Mouse (Mus musculus) forebrain, embryonic 16.5 days (tissue): ENCODE measurements around the gene Zdhhc21. TPM values are rescaled to one million over a fixed set of nuclear protein-coding genes. Genes with fewer than 3 reads are reported as not detected.

Experiments
- ATAC-seq: fragments of 200-750 bp; cut with Nextera tagmentation; 2 replicates; pipeline ENCODE4 v1.8.0; 2017; ENCODE audit warnings: mild to moderate bottlenecking, moderate library complexity
- H3K27ac ChIP-seq: fragments of 300-500 bp; sonication (generic); 2 replicates; pipeline ENCODE4 v1.5.1; 2014; ENCODE audit warnings: low read length, control low read depth
- H3K27me3 ChIP-seq: fragments of 300-500 bp; sonication (generic); replicated peaks from 2 replicates; pipeline ENCODE4 v1.6.1; 2014; ENCODE audit warnings: low read length; ENCODE audit not compliant: control insufficient read depth, insufficient read depth
- H3K36me3 ChIP-seq: fragments of 300-500 bp; sonication (generic); 2 replicates; pipeline ENCODE4 v1.6.1; 2014; ENCODE audit not compliant: control insufficient read depth, insufficient read depth
- H3K4me1 ChIP-seq: fragments of 300-500 bp; sonication (generic); replicated peaks from 2 replicates; pipeline ENCODE4 v1.6.1; 2014; ENCODE audit warnings: low read length; ENCODE audit not compliant: control insufficient read depth, insufficient read depth
- H3K4me2 ChIP-seq: fragments of 300-500 bp; sonication (generic); 2 replicates; pipeline ENCODE4 v1.6.1; 2014; ENCODE audit warnings: mild to moderate bottlenecking, low read length, control low read depth
- H3K4me3 ChIP-seq: fragments of 300-500 bp; sonication (generic); replicated peaks from 2 replicates; pipeline ENCODE4 v1.5.1; 2014; ENCODE audit warnings: mild to moderate bottlenecking, low read length, control low read depth
- H3K9ac ChIP-seq: fragments of 300-500 bp; sonication (generic); replicated peaks from 2 replicates; pipeline ENCODE4 v1.6.1; 2014; ENCODE audit warnings: low read depth, low read length, control low read depth
- H3K9me3 ChIP-seq: fragments of 300-500 bp; sonication (generic); 2 replicates; pipeline ENCODE4 v1.6.1; 2016; ENCODE audit warnings: low read length; ENCODE audit not compliant: control insufficient read depth
- whole genome bisulfite sequencing: fragments of 180-500 bp; shearing (Covaris S2); extraction: QIAGEN DNeasy Blood & Tissue Kit; methylation state at CpG from one replicate; pipeline ENCODE4 v1.1.7; 2014; 5-methylcytosine and 5-hydroxymethylcytosine counted together
- polyA plus RNA-seq: library from polyadenylated mRNA; unstranded; fragments of >200 nt; fragmentation: Nextera tagmentation; extraction: Ambion mirVana; gene quantifications from 2 replicates; pipeline ENCODE4 v1.2.1, GENCODE M21; 2015

Zdhhc21 gene
- polyA plus RNA-seq, 1 experiment from 2014 or later = 20.1 TPM

GRCm38 (mm10) chr4:82755616-82756294, 104.0 kb downstream of the Zdhhc21 start:
- no peak overlapping the region for H3K4me3 ChIP-seq
- no peaks in the 10 kb centered on the region for H3K27me3 ChIP-seq
- 14% methylated on average over 3 of the region's 3 CpGs for WGBS
- no peaks in the 10 kb centered on the region for H3K4me1 ChIP-seq
- no peaks in the 10 kb centered on the region for H3K9me3 ChIP-seq
- no peaks in the 10 kb centered on the region for H3K36me3 ChIP-seq
- ATAC-seq = no peak
- no peak overlapping the region for H3K4me2 ChIP-seq
- H3K9ac ChIP-seq = no peak overlapping the region
- H3K27ac ChIP-seq = no peak overlapping the region

Other genes with a start within 250 kb of the Zdhhc21 start
- 263 and 276 TPM in 2 replicates for gene Nfib, start 154.2 kb downstream of the Zdhhc21 start, polyA plus RNA-seq
- gene Cer1, start 25.2 kb upstream of the Zdhhc21 start, polyA plus RNA-seq = not detected in 2 replicates
- gene Frem1, start 192.4 kb upstream of the Zdhhc21 start, polyA plus RNA-seq = 1.3 and 1.7 TPM in 2 replicates